Mouse (Mus musculus) G1E (cell line): ENCODE results near the gene Ttc16. TPM values are rescaled to one million over a fixed set of nuclear protein-coding genes. Genes with fewer than 3 reads are reported as not detected.

Experiments used
- ATAC-seq: 2 replicates; pipeline ENCODE4 v1.8.0; 2016; ENCODE audit warnings: mild to moderate bottlenecking; ENCODE audit not compliant: insufficient number of reproducible peaks, poor library complexity, low FRiP score, severe bottlenecking; ENCODE audit errors: extremely low read depth
- DNase-seq: peaks from one replicate; pipeline ENCODE4 v3.0.0; 2012; ENCODE audit warnings: low spot score
- H3K27me3 ChIP-seq: 2 replicates; pipeline ENCODE4 v1.6.1; 2012; ENCODE audit warnings: mild to moderate bottlenecking, low read length, inconsistent platforms; ENCODE audit not compliant: insufficient read depth
- H3K36me3 ChIP-seq: replicated peaks from 2 replicates; pipeline ENCODE3; 2012; ENCODE audit warnings: mild to moderate bottlenecking, inconsistent platforms
- H3K4me1 ChIP-seq: 2 replicates; pipeline ENCODE4 v1.6.1; 2012; ENCODE audit warnings: low read depth, low read length, inconsistent platforms, mixed read lengths; ENCODE audit not compliant: insufficient read depth
- H3K4me3 ChIP-seq: 2 replicates; pipeline ENCODE4 v1.5.1; 2012; ENCODE audit warnings: low read depth, mild to moderate bottlenecking, inconsistent platforms, low read length, moderate library complexity, mixed read lengths
- H3K9me3 ChIP-seq: replicated peaks from 2 replicates; pipeline ENCODE4 v1.6.1; 2012; ENCODE audit warnings: inconsistent platforms
- CTCF ChIP-seq: IDR thresholded peaks from 2 replicates; pipeline ENCODE4 v1.5.1; 2012; ENCODE audit warnings: low read depth, low read length, inconsistent platforms, mixed read lengths
- GATA1 ChIP-seq: IDR thresholded peaks from 2 replicates; pipeline ENCODE4 v1.6.1; 2012; ENCODE audit warnings: borderline replicate concordance, low read length, inconsistent platforms, mixed read lengths
- GATA2 ChIP-seq: IDR thresholded peaks from 2 replicates; pipeline ENCODE4 v1.6.1; 2012; ENCODE audit warnings: low read depth, low read length, inconsistent platforms, borderline replicate concordance
- POLR2AphosphoS5 ChIP-seq: IDR thresholded peaks from 2 replicates; pipeline ENCODE4 v1.6.1; 2012; ENCODE audit warnings: low read depth, low read length, inconsistent platforms; ENCODE audit not compliant: insufficient replicate concordance
- TAL1 ChIP-seq: conservative IDR thresholded peaks from 2 replicates; pipeline ENCODE4 v1.6.1; 2012; ENCODE audit warnings: low read depth, low read length, inconsistent platforms, mixed read lengths
- polyA plus RNA-seq: library from polyadenylated mRNA; stranded (reverse); fragments of >175 nt; gene quantifications from 2 replicates; pipeline ENCODE4 v1.2.3, GENCODE M21; 2012
- total RNA-seq, 2 experiments: library from RNA; stranded (forward) in 1 of 2; stranded (reverse) in 1 of 2; fragments of 200-1000 nt in 1 of 2; fragments of >200 nt in 1 of 2; fragmentation: Nextera tagmentation in 1 of 2; gene quantifications; 2 replicates each; pipeline ENCODE4 v1.2.3; 2014 to 2017

Ttc16 gene
- total and polyA plus RNA-seq, 3 experiments: 0.15 to 0.38 TPM; not detected in 1

- H3K36me3 ChIP-seq: no peaks in the 10 kb centered on the region
- TF ChIP-seq GATA2: no peak
- no peak for TF ChIP-seq GATA1
- TF ChIP-seq TAL1: no peak
- no peak for TF ChIP-seq POLR2AphosphoS5
- TF ChIP-seq CTCF: no peak
- H3K27me3 ChIP-seq: peaks cover 58% of the 10 kb centered on the region
- DNase-seq (no peak), ATAC-seq (no peak)
- no peaks in the 10 kb centered on the region for H3K9me3 ChIP-seq
- peaks cover 26% of the 10 kb centered on the region for H3K4me1 ChIP-seq
- no peak overlapping the region for H3K4me3 ChIP-seq
Observed at GRCm38 (mm10) chr2:32720053-32720452, 55.4 kb downstream of the Ttc16 start.

GRCm38 (mm10) chr2:32718761-32719160, 56.7 kb downstream of the Ttc16 start:
- DNase-seq (no peak), ATAC-seq (no peak)
- Histone ChIP-seq H3K4me3 (no peak overlapping the region), H3K9me3 (no peaks in the 10 kb centered on the region), H3K36me3 (no peaks in the 10 kb centered on the region), H3K27me3 (peaks cover 50% of the 10 kb centered on the region), H3K4me1 (peaks cover 39% of the 10 kb centered on the region)
- TF ChIP-seq POLR2AphosphoS5 (no peak), GATA1 (no peak), GATA2 (no peak), TAL1 (no peak), CTCF (no peak)

- Histone ChIP-seq H3K9me3 (no peaks in the 10 kb centered on the region), H3K27me3 (peaks cover 22% of the 10 kb centered on the region), H3K4me3 (no peak overlapping the region), H3K36me3 (peaks cover 18% of the 10 kb centered on the region), H3K4me1 (peaks cover 41% of the 10 kb centered on the region)
- TF ChIP-seq CTCF: no peak
- TF ChIP-seq GATA2: no peak
- TF ChIP-seq POLR2AphosphoS5: no peak
- TF ChIP-seq TAL1: no peak
- TF ChIP-seq GATA1: no peak
- no peak for ATAC-seq
- no peak for DNase-seq
Observed at GRCm38 (mm10) chr2:32714987-32715425, 60.4 kb downstream of the Ttc16 start.

GRCm38 (mm10) chr2:32714117-32714986, 61.1 kb downstream of the Ttc16 start:
- DNase-seq: no peak
- peaks cover 25% of the 10 kb centered on the region for H3K36me3 ChIP-seq
- TF ChIP-seq GATA1: no peak
- no peak for TF ChIP-seq CTCF
- TF ChIP-seq TAL1: no peak
- no peak for TF ChIP-seq GATA2
- TF ChIP-seq POLR2AphosphoS5: no peak
- peaks cover 46% of the 10 kb centered on the region for H3K4me1 ChIP-seq
- no peaks in the 10 kb centered on the region for H3K9me3 ChIP-seq
- H3K27me3 ChIP-seq: peaks cover 16% of the 10 kb centered on the region
- no peak for ATAC-seq
- H3K4me3 ChIP-seq: no peak overlapping the region; the same call in 1 of the 2 replicates

- peak within 1 kb of the TSS; percentile 93 for H3K4me3 ChIP-seq
- H3K4me1 ChIP-seq: peaks cover 56% of the 10 kb centered on the region
- peak; percentile 80 for DNase-seq
Observed at GRCm38 (mm10) chr2:32712934-32713817, 62.3 kb downstream of the Ttc16 start, which contains the start of gene Cdk9. TSS of gene Cdk9 (minus strand) at chr2:32713076.

GRCm38 (mm10) chr2:32712586-32712933, 62.9 kb downstream of the Ttc16 start:
- peak; percentile 90 for DNase-seq
- Histone ChIP-seq H3K27me3 (peaks cover 7% of the 10 kb centered on the region; the same call in 1 of the 2 replicates), H3K36me3 (peaks cover 42% of the 10 kb centered on the region), H3K9me3 (no peaks in the 10 kb centered on the region), H3K4me1 (peaks cover 61% of the 10 kb centered on the region), H3K4me3 (peak overlapping the region; percentile 93)
- TF ChIP-seq GATA2 (no peak), POLR2AphosphoS5 (no peak), TAL1 (no peak), CTCF (no peak), GATA1 (no peak)
- ATAC-seq: peak; percentile 58; the same call in 1 of the 2 replicates

More at GRCm38 (mm10) chr2:32712934-32713817, 62.3 kb downstream of the Ttc16 start, which contains the start of gene Cdk9:
- no peaks in the 10 kb centered on the region for H3K9me3 ChIP-seq
- peaks cover 9% of the 10 kb centered on the region; the same call in 1 of the 2 replicates for H3K27me3 ChIP-seq
- H3K36me3 ChIP-seq: peaks cover 36% of the 10 kb centered on the region
- peak; percentile 51 for ATAC-seq
- TF ChIP-seq TAL1 (no peak), CTCF (peak; percentile 90)
